Mouse (Mus musculus): ENCODE results near the gene Minpp1. TPM values are rescaled to one million over a fixed set of nuclear protein-coding genes. Genes with fewer than 3 reads are reported as not detected.
"Not testable (repeated sequence)": the region's sequence is repeated elsewhere in the genome, so short reads cannot be mapped to it uniquely, and the experiment has no call there.

Gene Minpp1
- total RNA-seq (2015; ENCODE audit: low replicate concordance): 29.3 and 34.2 TPM in 2 replicates
- 26.8 and 35.7 TPM in 2 replicates for total RNA-seq (2017; ENCODE audit: low replicate concordance)

DNA sequence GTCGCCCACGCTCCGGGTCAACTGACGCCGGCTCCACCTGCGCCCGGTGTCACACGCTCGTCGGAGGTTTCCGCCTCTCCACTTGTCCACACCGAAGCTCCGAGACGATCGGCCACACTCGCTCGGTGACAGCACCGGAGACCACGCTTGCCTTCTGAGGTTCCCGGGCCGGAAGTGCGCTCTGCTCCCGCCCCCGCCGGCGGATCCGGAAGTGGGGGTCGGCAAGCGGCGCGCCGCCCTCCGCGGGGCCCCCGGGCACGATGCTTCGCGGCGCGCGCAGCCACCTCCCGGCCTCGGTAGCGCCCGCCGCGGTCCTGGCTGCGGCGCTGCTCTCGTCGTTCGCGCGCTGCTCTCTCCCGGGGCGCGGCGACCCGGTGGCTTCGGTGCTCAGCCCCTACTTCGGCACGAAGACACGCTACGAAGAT is at the start of gene Minpp1:
Minpp1 (plus strand) TSS at position 89 of the 425 bp plus-strand sequence.
- ATAC-seq (replicated peaks; ENCODE audit: low FRiP score, poor library complexity, severe bottlenecking): peak; percentile 55

DNA sequence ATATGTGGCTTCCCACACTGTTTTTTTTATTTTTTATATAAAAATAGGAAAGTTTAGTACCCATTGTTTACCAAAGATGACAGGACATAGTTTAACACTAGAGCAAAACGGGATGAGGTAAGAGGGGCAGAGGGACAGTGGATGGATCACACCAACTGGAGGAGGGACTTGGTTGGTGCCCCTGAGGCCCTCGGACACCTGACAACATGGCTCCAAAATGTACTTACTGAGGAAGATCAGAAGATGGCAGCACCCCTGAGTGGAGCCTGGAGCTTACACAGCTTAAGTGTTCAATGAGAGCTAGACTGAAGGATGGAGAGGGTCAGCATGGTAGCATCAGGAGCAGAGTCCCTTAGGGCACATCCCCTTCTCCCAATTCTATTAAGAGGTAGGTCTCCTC is 46.2 kb upstream of the Minpp1 start:
- peak; percentile 57 for ATAC-seq (replicated peaks; ENCODE audit: low FRiP score, poor library complexity, severe bottlenecking)

DNA sequence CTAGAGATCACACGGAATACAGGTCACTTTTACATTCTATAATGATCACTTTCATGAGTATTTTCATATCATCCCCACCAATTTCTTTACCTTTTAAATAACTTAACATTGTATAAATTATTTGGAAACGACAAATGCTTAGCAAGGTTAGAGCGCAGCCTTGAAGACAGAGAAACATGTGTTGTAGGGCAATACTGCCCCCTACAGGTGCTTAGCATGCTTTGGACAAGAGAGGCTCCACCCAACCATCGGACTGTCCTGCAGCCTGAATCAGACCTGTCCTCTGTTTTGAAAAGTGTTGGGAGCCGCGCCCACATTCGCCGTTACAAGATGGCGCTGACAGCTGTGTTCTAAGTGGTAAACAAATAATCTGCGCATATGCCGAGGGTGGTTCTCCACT is 44.0 kb upstream of the Minpp1 start:
- ATAC-seq (replicated peaks; ENCODE audit: low FRiP score, poor library complexity, severe bottlenecking): no peak

DNA sequence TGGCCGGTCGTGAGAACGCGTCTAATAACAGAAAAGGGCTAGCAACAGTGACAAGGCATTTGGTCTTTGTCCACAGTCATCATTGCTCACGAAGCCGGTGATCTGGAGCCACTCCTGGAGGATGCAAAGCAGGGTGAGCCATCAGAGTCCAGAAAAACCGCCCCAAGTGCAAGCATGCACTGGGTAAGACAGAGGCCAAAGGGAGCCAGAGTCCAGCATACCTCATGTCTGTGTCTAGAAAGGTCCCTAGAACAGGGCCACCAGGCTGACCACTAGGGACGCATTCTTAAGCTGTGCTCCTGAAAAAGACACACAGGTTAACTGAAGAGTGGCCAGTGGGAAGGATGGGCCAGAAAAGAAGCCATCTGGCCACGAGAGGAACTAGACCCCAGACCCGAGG is 36.6 kb upstream of the Minpp1 start:
- ATAC-seq (replicated peaks; ENCODE audit: low FRiP score, poor library complexity, severe bottlenecking): no peak

DNA sequence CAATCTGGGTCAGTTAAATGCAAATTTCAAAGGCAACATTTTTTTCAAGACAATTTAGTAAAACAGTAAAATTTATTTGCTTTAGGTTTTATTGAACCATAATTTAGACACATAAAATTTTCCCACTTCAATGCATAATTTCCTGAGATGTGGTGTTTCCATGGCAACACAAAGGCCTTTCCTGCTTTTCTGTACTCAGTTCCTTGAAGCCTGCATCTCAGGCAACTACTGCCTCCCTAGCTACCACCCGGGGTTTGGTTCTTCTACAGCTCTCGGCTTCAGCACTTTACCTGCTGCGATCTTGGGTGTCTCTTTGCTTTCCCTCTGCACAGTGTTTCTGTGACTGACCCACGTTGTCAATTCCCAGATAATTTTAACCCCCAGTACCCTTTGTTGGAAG is 33.3 kb upstream of the Minpp1 start:
- no peak for ATAC-seq (replicated peaks; ENCODE audit: low FRiP score, poor library complexity, severe bottlenecking)

DNA sequence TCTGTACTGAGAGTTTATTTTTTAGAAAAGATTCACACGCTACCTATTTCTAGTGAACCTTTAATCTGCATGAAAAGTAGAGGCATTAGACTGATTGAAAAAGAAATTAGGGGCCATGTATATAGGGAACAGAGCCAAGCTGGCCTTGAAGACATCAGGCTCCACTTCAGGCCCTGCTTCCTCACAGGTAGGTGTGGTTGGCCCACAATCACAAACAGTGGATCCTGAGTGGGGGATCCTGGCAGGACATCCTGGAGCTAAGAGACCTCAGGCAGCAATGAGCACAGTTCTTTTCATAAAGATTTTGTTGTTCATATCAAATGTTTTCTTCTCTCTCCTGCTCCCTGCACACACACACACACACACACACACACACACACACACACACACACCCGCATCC is 28.8 kb upstream of the Minpp1 start:
- ATAC-seq (replicated peaks; ENCODE audit: low FRiP score, poor library complexity, severe bottlenecking): no peak

DNA sequence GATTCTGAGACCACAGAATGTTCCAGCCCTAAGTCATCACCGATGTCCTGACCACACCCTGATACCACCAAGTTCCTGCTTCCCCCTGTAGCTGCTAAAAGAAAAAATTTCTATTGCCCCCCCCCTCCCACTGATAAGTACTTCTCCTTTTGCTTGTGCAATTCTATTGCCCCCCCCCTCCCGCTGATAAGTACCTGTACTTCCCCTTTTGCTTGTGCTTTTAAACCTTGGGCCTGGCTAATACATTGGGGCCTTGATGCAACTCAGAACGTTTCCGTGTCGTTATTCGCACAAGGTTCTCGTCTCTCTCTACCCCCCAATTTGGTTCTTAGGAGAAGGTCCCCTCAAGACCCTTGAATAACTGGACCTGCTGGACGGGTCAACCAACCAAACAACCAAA is 27.9 kb upstream of the Minpp1 start:
- not testable (repeated sequence) for ATAC-seq (replicated peaks; ENCODE audit: low FRiP score, poor library complexity, severe bottlenecking)

DNA sequence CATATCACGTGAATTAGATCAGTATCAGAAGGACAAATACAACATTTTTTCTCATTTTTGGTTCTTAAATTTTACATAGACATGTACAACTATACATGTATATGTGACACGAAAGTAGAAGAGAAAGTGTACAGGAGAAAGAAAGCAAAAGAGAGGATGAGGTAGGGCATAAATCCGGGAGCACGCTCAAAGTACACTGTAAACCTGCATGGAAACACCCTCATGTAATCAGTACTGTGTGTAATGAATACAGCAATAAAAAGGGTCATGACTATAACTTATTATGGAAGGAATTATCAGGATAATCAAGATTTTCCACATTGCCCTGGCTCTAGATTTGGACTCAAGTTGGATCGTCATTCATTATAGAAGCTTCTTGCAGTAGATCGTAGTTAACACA is 22.5 kb upstream of the Minpp1 start:
- ATAC-seq (replicated peaks; ENCODE audit: low FRiP score, poor library complexity, severe bottlenecking): no peak

DNA sequence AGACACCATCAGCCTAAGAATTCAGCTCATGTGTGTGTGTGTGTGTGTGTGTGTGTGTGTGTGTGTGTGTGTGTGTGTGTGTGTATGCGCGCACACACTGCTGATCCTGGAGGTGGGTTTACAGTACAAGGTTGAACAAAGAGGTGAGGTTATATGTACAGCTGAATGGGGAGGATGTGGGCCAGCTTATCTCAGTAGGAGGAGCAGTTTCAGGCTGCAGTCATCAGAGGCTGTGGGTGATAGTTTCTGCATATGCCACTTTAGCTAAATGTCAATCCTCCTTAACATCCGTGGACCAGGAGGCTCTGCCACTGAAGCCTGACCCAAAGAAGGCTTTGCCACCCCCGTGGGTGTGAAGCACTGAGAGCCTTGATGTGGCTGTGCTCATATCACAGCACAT is 20.3 kb upstream of the Minpp1 start:
- ATAC-seq (replicated peaks; ENCODE audit: low FRiP score, poor library complexity, severe bottlenecking): no peak

DNA sequence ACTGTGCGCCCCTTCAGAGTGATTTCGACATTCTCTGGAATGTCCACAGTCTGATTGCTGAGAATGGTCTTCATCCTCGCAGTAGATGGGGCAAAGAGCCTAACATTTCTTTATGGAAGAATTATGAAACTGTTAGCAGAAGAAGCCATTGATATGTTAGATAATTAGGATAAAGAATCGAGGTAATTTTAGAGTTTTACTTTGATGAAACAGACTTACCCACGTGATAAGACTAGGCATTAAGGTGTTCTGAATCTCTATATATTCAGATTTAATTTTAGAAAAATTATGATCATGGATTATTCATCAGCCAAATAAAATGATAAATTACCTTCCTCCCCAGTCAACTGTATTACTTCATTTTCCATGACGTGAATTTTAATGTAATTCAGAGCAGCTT is 19.1 kb upstream of the Minpp1 start, which contains the start of gene Rpl9-ps6:
Rpl9-ps6 (minus strand) TSS at position 101 of the 400 bp plus-strand sequence.
- no peak for ATAC-seq (replicated peaks; ENCODE audit: low FRiP score, poor library complexity, severe bottlenecking)

DNA sequence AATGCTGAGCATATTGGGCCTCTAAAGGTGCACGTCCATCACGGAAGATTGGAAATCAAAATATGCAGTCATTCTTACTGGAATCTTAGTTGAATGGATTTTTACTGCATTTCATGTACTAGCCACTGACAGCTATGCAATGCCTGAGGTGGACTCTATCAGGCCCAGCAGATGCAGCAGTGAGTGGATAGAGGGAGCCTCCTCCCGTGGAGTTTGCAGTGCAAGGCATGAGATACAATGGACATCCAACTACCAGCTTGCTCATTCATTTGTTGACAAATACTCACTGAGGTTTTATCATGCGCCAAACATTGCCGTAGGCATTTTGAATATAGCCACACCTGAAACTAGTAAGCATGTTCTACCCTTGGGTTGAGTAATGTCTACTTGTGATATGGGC is 18.2 kb upstream of the Minpp1 start:
- no peak for ATAC-seq (replicated peaks; ENCODE audit: low FRiP score, poor library complexity, severe bottlenecking)

DNA sequence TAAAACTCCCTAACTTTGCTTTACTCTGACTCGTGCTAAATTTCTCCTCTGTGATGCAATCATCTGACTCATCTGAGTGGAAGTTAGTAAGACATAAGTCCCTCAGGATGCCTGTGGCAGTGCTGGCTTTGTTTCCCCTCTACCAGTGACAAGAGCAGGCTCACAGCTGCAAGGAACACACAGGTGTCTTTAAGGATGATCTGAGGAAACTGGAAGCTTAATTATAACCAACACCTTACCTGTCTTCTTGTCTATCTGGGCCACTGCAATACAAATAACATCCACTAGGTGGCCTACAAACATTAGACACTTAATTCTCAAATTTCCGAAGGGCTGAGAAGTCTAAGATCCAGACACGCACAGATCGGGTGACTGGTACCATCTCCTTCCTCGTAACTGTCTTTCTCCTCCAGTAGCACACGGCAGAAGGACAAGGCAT is 15.5 kb upstream of the Minpp1 start:
- peak; percentile 86 for ATAC-seq (replicated peaks; ENCODE audit: low FRiP score, poor library complexity, severe bottlenecking)

DNA sequence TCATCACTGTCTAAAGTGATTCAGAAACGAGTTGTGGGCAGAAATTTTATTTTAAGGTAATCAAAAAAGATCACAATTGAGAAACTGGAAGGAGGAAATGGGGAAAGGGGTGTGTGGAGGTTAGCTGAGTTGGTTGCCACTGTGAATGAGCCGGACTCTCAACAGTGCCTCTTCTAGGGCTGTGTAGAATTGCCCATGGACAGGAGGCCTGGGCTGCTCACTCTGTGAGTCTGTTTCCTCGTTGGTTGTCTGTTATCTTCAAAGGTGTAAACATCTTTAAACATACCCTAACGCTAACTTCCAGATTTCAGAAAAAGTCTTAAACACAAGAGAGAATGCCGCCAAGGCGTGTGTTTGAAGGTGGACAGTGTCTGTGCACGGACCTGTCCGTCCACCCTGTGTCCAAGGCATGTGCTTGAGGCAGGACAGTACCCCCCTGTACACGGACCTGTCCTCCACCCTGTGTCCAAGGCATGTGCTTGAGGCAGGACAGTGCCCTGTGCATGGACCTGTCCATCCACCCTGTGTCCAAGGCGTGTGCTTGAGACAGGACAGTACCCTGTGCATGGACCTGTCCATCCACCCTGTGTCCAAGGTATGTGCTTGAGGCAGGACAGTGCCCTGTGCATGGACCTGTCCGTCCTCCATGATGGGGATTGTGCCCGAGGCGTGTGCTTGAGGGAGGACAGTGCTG is 14.9 kb upstream of the Minpp1 start:
- ATAC-seq (replicated peaks; ENCODE audit: low FRiP score, poor library complexity, severe bottlenecking): peak; percentile 27; the same call in 1 of the 2 replicates

DNA sequence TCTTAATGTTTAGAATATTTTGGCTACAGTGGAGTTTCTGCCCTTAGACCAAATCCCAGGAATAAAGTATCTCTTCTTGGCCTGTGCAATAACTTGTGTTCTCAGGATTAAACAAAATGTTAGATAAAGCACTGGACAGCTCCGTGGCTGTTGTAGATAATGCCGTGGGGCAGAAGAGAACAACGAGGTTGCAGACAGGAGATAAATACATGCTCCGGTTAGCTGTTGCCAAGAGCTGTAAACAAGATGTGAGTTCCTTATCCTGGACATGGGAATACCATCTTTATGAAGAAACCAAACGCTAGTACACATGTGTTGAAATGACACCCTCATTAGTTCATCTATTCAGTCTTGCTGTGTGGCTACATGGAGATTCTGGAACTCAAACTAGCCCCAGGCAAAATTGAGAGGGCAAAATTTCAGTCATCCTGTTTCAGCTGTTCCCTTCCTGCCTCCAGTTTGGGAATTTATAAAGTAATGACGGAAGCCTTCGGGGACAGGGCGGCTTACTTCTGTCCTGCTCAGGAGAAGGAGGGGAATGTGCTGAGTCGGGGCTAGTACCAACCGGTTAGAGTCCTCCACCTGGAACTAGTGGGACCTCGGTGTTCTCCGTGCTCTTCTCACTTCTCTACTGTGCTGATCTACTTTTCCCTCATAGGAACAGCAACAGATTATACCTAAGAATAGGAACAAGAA is 9.4 kb upstream of the Minpp1 start:
- ATAC-seq (replicated peaks; ENCODE audit: low FRiP score, poor library complexity, severe bottlenecking): peak; percentile 72

DNA sequence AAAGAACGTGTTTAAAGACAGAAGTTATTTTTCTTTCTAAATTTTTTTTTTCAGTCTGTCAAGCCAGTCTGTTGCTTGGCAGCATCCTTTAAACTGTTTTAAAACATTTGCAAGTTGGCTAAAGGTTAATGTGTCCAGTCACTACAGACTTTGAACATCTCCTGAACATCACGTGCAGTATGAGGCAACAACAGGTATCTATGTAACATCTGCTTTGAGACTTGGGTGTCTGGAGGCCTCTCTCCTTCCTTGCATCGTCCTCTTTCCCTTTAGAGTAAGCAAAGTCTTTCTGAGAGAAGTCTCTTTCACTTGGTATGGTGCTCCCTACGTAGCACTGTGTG is 8.9 kb upstream of the Minpp1 start:
- peak; percentile 39; the same call in 1 of the 2 replicates for ATAC-seq (replicated peaks; ENCODE audit: low FRiP score, poor library complexity, severe bottlenecking)

DNA sequence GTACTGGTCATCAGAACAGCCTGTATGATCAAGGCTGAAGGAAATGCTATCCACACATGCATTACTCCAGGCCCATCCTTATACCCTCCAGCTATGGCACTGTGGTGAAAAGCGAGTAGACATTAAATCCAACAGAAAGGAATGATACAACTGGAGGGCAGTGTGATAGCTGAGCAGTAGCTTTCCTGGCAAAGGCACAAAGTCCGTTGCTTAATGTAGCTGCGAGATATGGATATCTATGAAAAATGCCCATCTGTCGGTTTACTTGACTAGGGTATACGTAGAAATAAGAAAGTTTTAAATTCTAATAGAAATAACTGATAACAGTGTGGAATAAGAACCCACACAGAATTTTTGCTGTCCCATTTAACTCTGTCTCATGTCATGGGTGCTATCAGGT is 5.3 kb upstream of the Minpp1 start:
- ATAC-seq (replicated peaks; ENCODE audit: low FRiP score, poor library complexity, severe bottlenecking): peak; percentile 45

DNA sequence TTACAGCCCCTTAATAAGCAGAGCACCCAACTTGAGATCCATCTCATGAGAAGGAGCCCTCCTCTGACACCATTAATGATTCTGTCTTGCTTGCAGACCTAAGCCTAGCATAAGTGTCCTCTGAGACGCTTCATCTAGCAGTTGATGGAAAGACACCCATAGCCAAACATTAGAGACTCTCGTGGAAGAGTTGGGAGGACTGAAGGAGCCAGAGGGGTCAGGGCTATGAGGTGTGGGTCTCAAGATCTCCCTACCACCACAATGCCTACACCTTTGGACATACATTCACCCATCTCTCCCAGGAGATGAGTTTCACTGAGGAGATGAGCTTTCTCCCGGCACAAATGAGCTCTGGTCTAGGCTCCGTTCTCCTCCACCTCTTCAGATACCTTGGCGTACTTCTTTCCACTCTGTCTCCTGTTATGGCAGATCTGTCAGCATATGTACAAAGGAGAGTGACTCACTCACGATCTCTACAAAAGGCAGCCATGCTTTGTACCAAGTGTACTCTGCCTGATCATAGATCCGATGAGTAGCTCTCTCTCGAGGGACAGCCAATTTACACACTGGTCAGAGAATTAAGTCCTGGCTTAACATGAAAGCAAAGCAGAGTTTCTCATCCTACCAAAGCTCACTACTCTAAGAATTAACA is 4.7 kb upstream of the Minpp1 start:
- no peak for ATAC-seq (replicated peaks; ENCODE audit: low FRiP score, poor library complexity, severe bottlenecking)

DNA sequence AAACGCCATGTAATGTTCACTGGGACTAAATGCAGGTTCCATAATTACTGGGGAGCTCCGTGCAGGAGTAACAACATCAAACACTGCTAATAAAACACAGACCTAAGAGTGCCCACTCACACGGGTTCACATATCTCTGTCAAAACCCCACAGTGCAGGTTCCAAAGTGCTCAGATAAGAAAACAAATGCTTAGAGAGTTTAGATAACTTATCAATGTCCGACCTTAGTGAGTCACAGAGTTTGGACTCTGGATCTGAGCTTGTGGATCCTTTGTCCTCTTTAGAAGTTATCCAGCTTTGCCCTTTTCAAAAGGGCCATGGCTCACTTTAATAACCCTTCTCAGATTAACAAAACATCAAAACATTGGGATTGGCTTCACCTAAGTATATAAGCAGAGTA is 4.1 kb upstream of the Minpp1 start:
- ATAC-seq (replicated peaks; ENCODE audit: low FRiP score, poor library complexity, severe bottlenecking): no peak

DNA sequence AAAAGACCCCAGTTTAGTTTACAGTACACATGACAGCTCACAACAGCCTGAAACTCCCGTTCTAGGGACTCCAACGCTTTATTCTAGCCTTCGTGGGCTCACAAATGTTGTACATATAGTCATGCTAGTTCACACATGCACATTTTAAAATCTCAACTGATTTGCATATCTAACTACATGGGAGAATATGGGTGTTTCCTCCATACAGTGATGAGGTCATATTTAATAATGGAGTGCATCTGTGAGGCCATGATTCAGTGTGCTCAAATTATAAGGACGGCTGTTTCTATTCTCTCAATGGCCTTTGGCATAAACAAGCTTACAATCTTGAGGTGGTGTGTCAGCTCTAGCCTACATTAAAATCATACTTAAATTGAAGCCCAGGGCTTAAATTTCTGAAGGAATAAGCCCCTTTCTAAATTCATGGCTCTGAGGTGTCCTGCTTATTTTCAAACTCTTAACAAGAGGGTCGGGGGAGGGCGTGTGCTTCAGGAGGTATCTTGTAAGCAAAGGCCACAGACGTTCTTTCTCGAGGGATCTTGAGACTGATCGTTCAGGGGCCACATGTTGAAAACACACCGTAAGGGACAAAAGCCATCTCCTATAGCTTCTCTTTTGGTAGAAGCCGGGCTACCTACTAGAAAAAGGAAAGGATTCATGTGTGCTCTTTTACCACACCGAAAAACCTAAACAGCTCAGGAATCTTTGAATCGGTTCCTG is 468 bp upstream of the Minpp1 start:
- ATAC-seq (replicated peaks; ENCODE audit: low FRiP score, poor library complexity, severe bottlenecking): no peak

DNA sequence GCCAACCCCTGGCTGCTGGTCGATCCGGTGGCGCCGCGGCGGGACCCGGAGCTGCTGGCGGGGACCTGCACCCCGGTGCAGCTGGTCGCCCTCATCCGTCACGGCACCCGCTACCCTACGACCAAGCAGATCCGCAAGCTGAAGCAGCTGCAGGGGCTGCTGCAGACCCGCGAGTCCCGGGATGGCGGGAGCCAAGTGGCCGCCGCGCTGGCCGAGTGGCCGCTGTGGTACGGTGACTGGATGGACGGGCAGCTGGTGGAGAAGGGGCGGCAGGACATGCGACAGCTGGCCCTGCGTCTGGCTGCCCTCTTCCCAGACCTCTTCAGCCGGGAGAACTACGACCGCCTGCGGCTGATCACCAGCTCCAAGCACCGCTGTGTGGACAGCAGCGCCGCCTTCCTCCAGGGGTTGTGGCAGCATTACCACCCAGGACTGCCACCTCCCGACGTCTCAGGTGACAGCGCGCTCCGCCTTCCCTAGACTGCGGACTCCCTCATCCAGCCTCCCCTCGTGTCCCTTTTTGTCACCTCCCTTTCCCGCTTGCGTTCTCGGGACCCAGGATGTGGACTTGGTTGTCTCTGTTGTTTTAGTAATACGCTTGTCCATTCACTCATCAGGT is 646 bp downstream of the Minpp1 start:
- ATAC-seq (replicated peaks; ENCODE audit: low FRiP score, poor library complexity, severe bottlenecking): peak; percentile 88
